Mouse (Mus musculus): ENCODE results near the gene Elmod3. TPM values are rescaled to one million over a fixed set of nuclear protein-coding genes. Genes with fewer than 3 reads are reported as not detected.

Elmod3 gene
- polyA plus RNA-seq, 1 experiment from 2014 or later, result 17.0 TPM

- ATAC-seq (ENCODE audit: insufficient read depth, low FRiP score, low TSS enrichment) (no peak), DNase-seq (ENCODE audit: low spot score) (no peak)
- Histone ChIP-seq H3K9me3 (ENCODE audit: control insufficient read depth, low read length) (no peaks in the 10 kb centered on the region), H3K4me1 (ENCODE audit: control insufficient read depth, insufficient read depth, low read length) (no peaks in the 10 kb centered on the region), H3K4me2 (ENCODE audit: low read depth) (no peak overlapping the region), H3K36me3 (ENCODE audit: control insufficient read depth, insufficient read depth, low read length) (no peaks in the 10 kb centered on the region), H3K27ac (ENCODE audit: low read depth, low read length) (no peak overlapping the region), H3K4me3 (ENCODE audit: low read depth, low read length) (no peak overlapping the region), H3K27me3 (ENCODE audit: control insufficient read depth, insufficient read depth, low read length) (no peaks in the 10 kb centered on the region), H3K9ac (ENCODE audit: low read length) (no peak overlapping the region)
These were observed 8.1 kb downstream of the Elmod3 start for GRCm38 (mm10) chr6:72590111-72590510.

GRCm38 (mm10) chr6:72588307-72588706 lies 9.9 kb downstream of the Elmod3 start:
- Histone ChIP-seq H3K4me2 (ENCODE audit: low read depth) (no peak overlapping the region), H3K36me3 (ENCODE audit: control insufficient read depth, insufficient read depth, low read length) (no peaks in the 10 kb centered on the region), H3K9me3 (ENCODE audit: control insufficient read depth, low read length) (no peaks in the 10 kb centered on the region), H3K27me3 (ENCODE audit: control insufficient read depth, insufficient read depth, low read length) (no peaks in the 10 kb centered on the region), H3K9ac (ENCODE audit: low read length) (no peak overlapping the region), H3K27ac (ENCODE audit: low read depth, low read length) (no peak overlapping the region), H3K4me3 (ENCODE audit: low read depth, low read length) (no peak overlapping the region), H3K4me1 (ENCODE audit: control insufficient read depth, insufficient read depth, low read length) (no peaks in the 10 kb centered on the region)
- ATAC-seq (ENCODE audit: insufficient read depth, low FRiP score, low TSS enrichment) (no peak), DNase-seq (ENCODE audit: low spot score) (no peak)

GRCm38 (mm10) chr6:72586701-72587100 lies 11.5 kb downstream of the Elmod3 start:
- ATAC-seq (ENCODE audit: insufficient read depth, low FRiP score, low TSS enrichment) (no peak), DNase-seq (ENCODE audit: low spot score) (no peak)

GRCm38 (mm10) chr6:72584154-72584553 lies 14.1 kb downstream of the Elmod3 start:
- H3K4me2 ChIP-seq (ENCODE audit: low read depth), result no peak overlapping the region
- no peaks in the 10 kb centered on the region for H3K4me1 ChIP-seq (ENCODE audit: control insufficient read depth, insufficient read depth, low read length)
- ATAC-seq (ENCODE audit: insufficient read depth, low FRiP score, low TSS enrichment) (no peak), DNase-seq (ENCODE audit: low spot score) (no peak)
- H3K36me3 ChIP-seq (ENCODE audit: control insufficient read depth, insufficient read depth, low read length), result no peaks in the 10 kb centered on the region
- WGBS, result 84% methylated on average over 11 of the region's 11 CpGs
- no peak overlapping the region for H3K9ac ChIP-seq (ENCODE audit: low read length)
- H3K27ac ChIP-seq (ENCODE audit: low read depth, low read length), result no peak overlapping the region
- H3K9me3 ChIP-seq (ENCODE audit: control insufficient read depth, low read length), result no peaks in the 10 kb centered on the region
- no peaks in the 10 kb centered on the region for H3K27me3 ChIP-seq (ENCODE audit: control insufficient read depth, insufficient read depth, low read length)
- H3K4me3 ChIP-seq (ENCODE audit: low read depth, low read length), result no peak overlapping the region

More at GRCm38 (mm10) chr6:72586701-72587100, 11.5 kb downstream of the Elmod3 start:
- Histone ChIP-seq H3K36me3 (ENCODE audit: control insufficient read depth, insufficient read depth, low read length) (no peaks in the 10 kb centered on the region), H3K9me3 (ENCODE audit: control insufficient read depth, low read length) (no peaks in the 10 kb centered on the region), H3K9ac (ENCODE audit: low read length) (no peak overlapping the region), H3K27ac (ENCODE audit: low read depth, low read length) (no peak overlapping the region), H3K4me1 (ENCODE audit: control insufficient read depth, insufficient read depth, low read length) (no peaks in the 10 kb centered on the region), H3K4me2 (ENCODE audit: low read depth) (no peak overlapping the region), H3K4me3 (ENCODE audit: low read depth, low read length) (no peak overlapping the region), H3K27me3 (ENCODE audit: control insufficient read depth, insufficient read depth, low read length) (no peaks in the 10 kb centered on the region)
- WGBS, result 68% methylated on average over 3 of the region's 3 CpGs

- WGBS, result 89% methylated on average over 4 of the region's 4 CpGs
- Histone ChIP-seq H3K9ac (ENCODE audit: low read length) (no peak overlapping the region), H3K4me1 (ENCODE audit: control insufficient read depth, insufficient read depth, low read length) (no peaks in the 10 kb centered on the region), H3K36me3 (ENCODE audit: control insufficient read depth, insufficient read depth, low read length) (no peaks in the 10 kb centered on the region), H3K27ac (ENCODE audit: low read depth, low read length) (no peak overlapping the region), H3K4me2 (ENCODE audit: low read depth) (no peak overlapping the region), H3K27me3 (ENCODE audit: control insufficient read depth, insufficient read depth, low read length) (no peaks in the 10 kb centered on the region), H3K4me3 (ENCODE audit: low read depth, low read length) (no peak overlapping the region), H3K9me3 (ENCODE audit: control insufficient read depth, low read length) (no peaks in the 10 kb centered on the region)
- DNase-seq (ENCODE audit: low spot score) (no peak), ATAC-seq (ENCODE audit: insufficient read depth, low FRiP score, low TSS enrichment) (no peak)
These were observed 14.9 kb downstream of the Elmod3 start for GRCm38 (mm10) chr6:72583211-72583839.

- Histone ChIP-seq H3K4me2 (ENCODE audit: low read depth) (no peak overlapping the region), H3K27ac (ENCODE audit: low read depth, low read length) (no peak overlapping the region), H3K4me3 (ENCODE audit: low read depth, low read length) (no peak overlapping the region), H3K36me3 (ENCODE audit: control insufficient read depth, insufficient read depth, low read length) (no peaks in the 10 kb centered on the region), H3K9ac (ENCODE audit: low read length) (no peak overlapping the region), H3K27me3 (ENCODE audit: control insufficient read depth, insufficient read depth, low read length) (no peaks in the 10 kb centered on the region), H3K4me1 (ENCODE audit: control insufficient read depth, insufficient read depth, low read length) (no peaks in the 10 kb centered on the region), H3K9me3 (ENCODE audit: control insufficient read depth, low read length) (no peaks in the 10 kb centered on the region)
- no peak for ATAC-seq (ENCODE audit: insufficient read depth, low FRiP score, low TSS enrichment)
- 81% methylated on average over 11 of the region's 11 CpGs for WGBS
- no peak for DNase-seq (ENCODE audit: low spot score)
These were observed 16.4 kb downstream of the Elmod3 start for GRCm38 (mm10) chr6:72581625-72582382.

GRCm38 (mm10) chr6:72576041-72576440 lies 22.2 kb downstream of the Elmod3 start:
- no peak for DNase-seq (ENCODE audit: low spot score)
- no peaks in the 10 kb centered on the region for H3K9me3 ChIP-seq (ENCODE audit: control insufficient read depth, low read length)
- no peaks in the 10 kb centered on the region for H3K4me1 ChIP-seq (ENCODE audit: control insufficient read depth, insufficient read depth, low read length)
- H3K36me3 ChIP-seq (ENCODE audit: control insufficient read depth, insufficient read depth, low read length), result no peaks in the 10 kb centered on the region
- no peak overlapping the region; the same call in 1 of the 2 replicates for H3K9ac ChIP-seq (ENCODE audit: low read length)
- H3K27me3 ChIP-seq (ENCODE audit: control insufficient read depth, insufficient read depth, low read length), result no peaks in the 10 kb centered on the region
- no peak overlapping the region for H3K4me2 ChIP-seq (ENCODE audit: low read depth)
- no peak overlapping the region for H3K27ac ChIP-seq (ENCODE audit: low read depth, low read length)
- ATAC-seq (ENCODE audit: insufficient read depth, low FRiP score, low TSS enrichment), result no peak
- WGBS, result 91% methylated on average over 3 of the region's 3 CpGs
- H3K4me3 ChIP-seq (ENCODE audit: low read depth, low read length), result no peak overlapping the region

GRCm38 (mm10) chr6:72571826-72572225 lies 26.4 kb downstream of the Elmod3 start:
- ATAC-seq (ENCODE audit: insufficient read depth, low FRiP score, low TSS enrichment), result no peak
- no peaks in the 10 kb centered on the region for H3K36me3 ChIP-seq (ENCODE audit: control insufficient read depth, insufficient read depth, low read length)
- no peak overlapping the region for H3K4me2 ChIP-seq (ENCODE audit: low read depth)
- H3K9ac ChIP-seq (ENCODE audit: low read length), result no peak overlapping the region
- no peak for DNase-seq (ENCODE audit: low spot score)
- H3K4me3 ChIP-seq (ENCODE audit: low read depth, low read length), result no peak overlapping the region
- H3K27ac ChIP-seq (ENCODE audit: low read depth, low read length), result no peak overlapping the region
- no peaks in the 10 kb centered on the region for H3K9me3 ChIP-seq (ENCODE audit: control insufficient read depth, low read length)
- H3K27me3 ChIP-seq (ENCODE audit: control insufficient read depth, insufficient read depth, low read length), result no peaks in the 10 kb centered on the region
- 51% methylated on average over 3 of the region's 3 CpGs for WGBS
- H3K4me1 ChIP-seq (ENCODE audit: control insufficient read depth, insufficient read depth, low read length), result no peaks in the 10 kb centered on the region

Data from neural tube, embryonic 11.5 days (tissue).